Mouse (Mus musculus) splenic B cell, adult 2 months (primary cell): ENCODE measurements around the gene Axdnd1.
"Not testable (repeated sequence)": the region's sequence is repeated elsewhere in the genome, so short reads cannot be mapped to it uniquely, and the experiment has no call there.

ENCODE experiments used
- DNase-seq: peaks from one replicate; pipeline ENCODE4 v3.0.0-alpha.2; 2011; ENCODE audit warnings: low read depth, low spot score
- H3K27me3 ChIP-seq: 2 replicates; pipeline ENCODE4 v1.6.1; 2012; ENCODE audit warnings: mild to moderate bottlenecking, low read length, moderate library complexity, mixed read lengths; ENCODE audit not compliant: control insufficient read depth, poor library complexity, insufficient read depth, severe bottlenecking
- H3K36me3 ChIP-seq: 2 replicates; pipeline ENCODE4 v1.6.1; 2012; ENCODE audit warnings: mild to moderate bottlenecking, low read length, moderate library complexity, mixed read lengths; ENCODE audit not compliant: control insufficient read depth, poor library complexity, insufficient read depth, severe bottlenecking

The Axdnd1 gene

GRCm38 (mm10) chr1:156418170-156418569 lies 2.8 kb downstream of the Axdnd1 start:
- peak; percentile 83 for DNase-seq
- H3K27me3 ChIP-seq = no peaks in the 10 kb centered on the region
- no peaks in the 10 kb centered on the region for H3K36me3 ChIP-seq

GRCm38 (mm10) chr1:156408521-156408920 lies 12.4 kb downstream of the Axdnd1 start:
- no peaks in the 10 kb centered on the region for H3K36me3 ChIP-seq
- DNase-seq = no peak
- no peaks in the 10 kb centered on the region for H3K27me3 ChIP-seq

- Histone ChIP-seq H3K27me3 (no peaks in the 10 kb centered on the region), H3K36me3 (no peaks in the 10 kb centered on the region)
- no peak for DNase-seq
Observed at GRCm38 (mm10) chr1:156408004-156408403, 13.0 kb downstream of the Axdnd1 start.

GRCm38 (mm10) chr1:156403251-156403650 lies 17.7 kb downstream of the Axdnd1 start:
- Histone ChIP-seq H3K27me3 (no peaks in the 10 kb centered on the region), H3K36me3 (no peaks in the 10 kb centered on the region)
- DNase-seq = no peak

GRCm38 (mm10) chr1:156402491-156402890 lies 18.5 kb downstream of the Axdnd1 start:
- no peaks in the 10 kb centered on the region for H3K27me3 ChIP-seq
- H3K36me3 ChIP-seq = no peaks in the 10 kb centered on the region
- no peak for DNase-seq

GRCm38 (mm10) chr1:156400159-156400558 lies 20.8 kb downstream of the Axdnd1 start:
- not testable (repeated sequence) for H3K36me3 ChIP-seq, DNase-seq, H3K27me3 ChIP-seq

- Histone ChIP-seq H3K36me3 (no peaks in the 10 kb centered on the region), H3K27me3 (no peaks in the 10 kb centered on the region)
- no peak for DNase-seq
Observed at GRCm38 (mm10) chr1:156393148-156393547, 27.8 kb downstream of the Axdnd1 start.

GRCm38 (mm10) chr1:156386880-156387279 lies 34.1 kb downstream of the Axdnd1 start:
- H3K36me3 ChIP-seq = no peaks in the 10 kb centered on the region
- no peak for DNase-seq
- H3K27me3 ChIP-seq = no peaks in the 10 kb centered on the region

GRCm38 (mm10) chr1:156386232-156386631 lies 34.7 kb downstream of the Axdnd1 start:
- DNase-seq = no peak
- Histone ChIP-seq H3K36me3 (no peaks in the 10 kb centered on the region), H3K27me3 (no peaks in the 10 kb centered on the region)

GRCm38 (mm10) chr1:156381217-156381616 lies 39.7 kb downstream of the Axdnd1 start:
- no peak for DNase-seq
- no peaks in the 10 kb centered on the region for H3K27me3 ChIP-seq
- H3K36me3 ChIP-seq = no peaks in the 10 kb centered on the region

GRCm38 (mm10) chr1:156365740-156366139 lies 55.2 kb downstream of the Axdnd1 start, which contains the start of gene Gm2000:
TSS of gene Gm2000 (plus strand) at chr1:156366040.
- Histone ChIP-seq H3K36me3 (no peaks in the 10 kb centered on the region), H3K27me3 (no peaks in the 10 kb centered on the region)
- DNase-seq = no peak

GRCm38 (mm10) chr1:156352466-156352865 lies 68.5 kb downstream of the Axdnd1 start:
- Histone ChIP-seq H3K27me3 (no peaks in the 10 kb centered on the region), H3K36me3 (no peaks in the 10 kb centered on the region)
- DNase-seq = no peak

GRCm38 (mm10) chr1:156350441-156350840 lies 70.5 kb downstream of the Axdnd1 start:
- H3K27me3 ChIP-seq = no peaks in the 10 kb centered on the region
- no peak for DNase-seq

GRCm38 (mm10) chr1:156349031-156349430 lies 71.9 kb downstream of the Axdnd1 start:
- DNase-seq = no peak
- Histone ChIP-seq H3K27me3 (no peaks in the 10 kb centered on the region), H3K36me3 (no peaks in the 10 kb centered on the region)

More at GRCm38 (mm10) chr1:156350441-156350840, 70.5 kb downstream of the Axdnd1 start:
- H3K36me3 ChIP-seq = no peaks in the 10 kb centered on the region

- H3K36me3 ChIP-seq = no peaks in the 10 kb centered on the region
- DNase-seq = no peak
- H3K27me3 ChIP-seq = no peaks in the 10 kb centered on the region
Observed at GRCm38 (mm10) chr1:156345633-156346032, 75.3 kb downstream of the Axdnd1 start.

- no peaks in the 10 kb centered on the region for H3K27me3 ChIP-seq
- no peak for DNase-seq
- no peaks in the 10 kb centered on the region for H3K36me3 ChIP-seq
Observed at GRCm38 (mm10) chr1:156344433-156344832, 76.5 kb downstream of the Axdnd1 start.
